Mouse (Mus musculus) forebrain, embryonic 15.5 days (tissue): ENCODE measurements around the gene Cxadr. TPM values are rescaled to one million over a fixed set of nuclear protein-coding genes. Genes with fewer than 3 reads are reported as not detected.

Source experiments
- polyA plus RNA-seq: library from polyadenylated mRNA; unstranded; fragments of >200 nt; fragmentation: Nextera tagmentation; extraction: Ambion mirVana; gene quantifications from 2 replicates; pipeline ENCODE4 v1.2.1, GENCODE M21; 2015

Gene Cxadr
- polyA plus RNA-seq, 1 experiment from 2014 or later, result 147 TPM

Other genes starting within 250 kb of the Cxadr start
- 25.5 and 27.6 TPM in 2 replicates for gene Btg3, start 75.7 kb downstream of the Cxadr start, polyA plus RNA-seq